26 mouse cellular contexts compared by ENCODE assay signal in genomic region chr16:24807565-24807964, GRCm38 (mm10).
"Had no signal": no experiment of that assay in that cellular context is flagged by ENCODE, and none has a peak within 500 bp of the region (broad histone marks: within the 10 kb centered on the region; RNA-seq: fewer than 3 reads in every experiment).

No protein-coding gene starts in this region.

- DNase-seq: gastrocnemius, adult 2 months; gastrocnemius, postnatal 10 days; gastrocnemius, postnatal 25 days; heart, adult 18-20 months; heart, postnatal 14 days; heart, postnatal 36 days; kidney, adult 11 months; kidney, adult 2 months; kidney, adult 9 months; kidney, postnatal 14 days; kidney, postnatal 36 days; layer of hippocampus, adult 9-11 months; layer of hippocampus, postnatal 36 days; left cerebral cortex, postnatal 4 days had no signal

- H3K36me3 ChIP-seq: heart, embryonic 13.5 days; heart, embryonic 15.5 days; hindbrain, embryonic 13.5 days; hindbrain, embryonic 15.5 days; kidney, embryonic 15.5 days; limb, embryonic 13.5 days; limb, embryonic 15.5 days; liver, embryonic 12.5 days had no signal

- H3K4me3 ChIP-seq: gastrocnemius, adult 2 months; heart, embryonic 13.5 days; heart, embryonic 15.5 days; hindbrain, embryonic 13.5 days; hindbrain, embryonic 15.5 days; kidney, embryonic 15.5 days; limb, embryonic 13.5 days; limb, embryonic 15.5 days; liver, embryonic 12.5 days had no signal

- ATAC-seq: hindbrain, postnatal 0 days; intestine, embryonic 16.5 days; liver, embryonic 12.5 days had no signal

- H3K9me3 ChIP-seq: heart, embryonic 13.5 days; heart, embryonic 15.5 days; hindbrain, embryonic 13.5 days; hindbrain, embryonic 15.5 days; kidney, embryonic 15.5 days; limb, embryonic 13.5 days; limb, embryonic 15.5 days; liver, embryonic 12.5 days had no signal

- H3K27me3 ChIP-seq: heart, embryonic 13.5 days; heart, embryonic 15.5 days; hindbrain, embryonic 13.5 days; hindbrain, embryonic 15.5 days; kidney, embryonic 15.5 days; limb, embryonic 13.5 days; limb, embryonic 15.5 days; liver, embryonic 12.5 days had no signal

- H3K9ac ChIP-seq: heart, embryonic 13.5 days; heart, embryonic 15.5 days; hindbrain, embryonic 13.5 days; hindbrain, embryonic 15.5 days; kidney, embryonic 15.5 days; limb, embryonic 13.5 days; limb, embryonic 15.5 days; liver, embryonic 12.5 days had no signal

- H3K27ac ChIP-seq: gastrocnemius, adult 2 months; heart, embryonic 13.5 days; heart, embryonic 15.5 days; hindbrain, embryonic 13.5 days; hindbrain, embryonic 15.5 days; hindbrain, postnatal 0 days; kidney, embryonic 15.5 days; kidney, postnatal 0 days; limb, embryonic 13.5 days; limb, embryonic 15.5 days; liver, embryonic 12.5 days had no signal

- H3K4me1 ChIP-seq: heart, embryonic 15.5 days; hindbrain, embryonic 13.5 days; hindbrain, embryonic 15.5 days; kidney, embryonic 15.5 days; limb, embryonic 13.5 days; limb, embryonic 15.5 days; liver, embryonic 12.5 days had no signal

- H3K4me2 ChIP-seq: heart, embryonic 11.5 days; heart, embryonic 13.5 days; heart, embryonic 15.5 days; hindbrain, embryonic 13.5 days; hindbrain, embryonic 15.5 days; kidney, embryonic 15.5 days; limb, embryonic 13.5 days; limb, embryonic 15.5 days; liver, embryonic 12.5 days had no signal
